9 mouse cellular contexts compared by ENCODE assay signal in the genomic region with DNA sequence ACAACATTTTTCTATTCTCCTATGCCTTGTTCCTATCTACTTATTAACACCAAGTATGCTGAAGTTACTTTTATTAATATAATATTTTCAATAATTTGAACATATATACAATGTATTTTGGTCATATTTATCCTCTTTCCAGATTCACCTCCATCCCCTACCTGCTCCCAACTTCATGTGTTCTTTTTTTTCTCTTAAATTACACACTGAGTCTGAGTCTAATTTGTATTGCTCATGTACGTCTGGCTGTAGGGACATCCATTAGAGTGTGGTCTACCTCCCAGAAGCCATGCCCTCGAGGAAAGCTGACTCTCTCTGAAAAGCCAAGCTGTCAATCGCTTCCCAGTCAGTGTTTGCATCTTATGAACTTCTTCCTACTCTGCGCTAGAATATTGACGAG. TPM values are rescaled to one million over a fixed set of nuclear protein-coding genes. Genes with fewer than 3 reads are reported as not detected.
DNase-seq lines count a peak whose midpoint lies in the region; ATAC-seq and TF ChIP-seq lines count a peak whose summit lies in the region.
"Had no signal": no experiment of that assay in that cellular context is flagged by ENCODE, and none has a peak within 500 bp of the region (broad histone marks: within the 10 kb centered on the region; RNA-seq: fewer than 3 reads in every experiment).

TSS of gene Gm10647 (plus strand) at position 301 of the 400 bp plus-strand sequence.

- TF ChIP-seq POLR2A in bone marrow, adult 2 months (IDR thresholded peaks at IDR 0.05; ENCODE audit: borderline replicate concordance, control insufficient read depth, low read depth, low read length), result no peak

- no peaks in the 10 kb centered on the region for H3K27me3 ChIP-seq in heart, embryonic 15.5 days
- H3K27me3 ChIP-seq in forebrain, postnatal 0 days (ENCODE audit: insufficient read depth, low read length), result no peaks in the 10 kb centered on the region
- H3K27me3 ChIP-seq in liver, postnatal 0 days (ENCODE audit: insufficient read depth, low read length), result no peaks in the 10 kb centered on the region

- peak within 1 kb of the TSS; percentile 89 for H3K4me2 ChIP-seq in heart, embryonic 15.5 days
- peak within 1 kb of the TSS; percentile 67 for H3K4me2 ChIP-seq in forebrain, postnatal 0 days (ENCODE audit: low read depth)
- H3K4me2 ChIP-seq in liver, postnatal 0 days (ENCODE audit: low read depth, low read length), result peak within 1 kb of the TSS; percentile 80

- no peak for ATAC-seq in heart, embryonic 15.5 days (replicated peaks; ENCODE audit: insufficient number of reproducible peaks, insufficient read depth, low FRiP score, low read depth)
- no peak for ATAC-seq in forebrain, postnatal 0 days
- ATAC-seq in liver, postnatal 0 days, result no peak
- ATAC-seq in megakaryocyte progenitor cell, adult 5-6 weeks (replicated peaks; ENCODE audit: poor library complexity), result no peak

- peak within 1 kb of the TSS; percentile 81 for H3K4me3 ChIP-seq in heart, embryonic 15.5 days
- H3K4me3 ChIP-seq in bone marrow, adult 2 months (replicated peaks; ENCODE audit: control insufficient read depth, low read depth, low read length), result peak within 1 kb of the TSS; percentile 95
- peak within 1 kb of the TSS; percentile 81 for H3K4me3 ChIP-seq in forebrain, postnatal 0 days (ENCODE audit: low read depth, low read length)
- peak within 1 kb of the TSS; percentile 52 for H3K4me3 ChIP-seq in liver, postnatal 0 days (ENCODE audit: low read depth, low read length)

- no peaks in the 10 kb centered on the region for H3K9me3 ChIP-seq in heart, embryonic 15.5 days (replicated peaks)
- H3K9me3 ChIP-seq in forebrain, postnatal 0 days (ENCODE audit: low read length), result no peaks in the 10 kb centered on the region
- no peaks in the 10 kb centered on the region for H3K9me3 ChIP-seq in liver, postnatal 0 days (ENCODE audit: low read length)

- 82% methylated on average over 5 of the region's 5 CpGs for WGBS in heart, embryonic 15.5 days
- 81% methylated on average over 5 of the region's 5 CpGs for WGBS in bone marrow, adult 2 months
- WGBS in forebrain, postnatal 0 days, result 79% methylated on average over 5 of the region's 5 CpGs
- WGBS in liver, postnatal 0 days (ENCODE audit: insufficient replicate concordance), result 69% methylated on average over 5 of the region's 5 CpGs

- no peaks in the 10 kb centered on the region for H3K36me3 ChIP-seq in heart, embryonic 15.5 days
- no peaks in the 10 kb centered on the region for H3K36me3 ChIP-seq in forebrain, postnatal 0 days (ENCODE audit: insufficient read depth)
- H3K36me3 ChIP-seq in liver, postnatal 0 days (replicated peaks; ENCODE audit: insufficient read depth, low read length), result no peaks in the 10 kb centered on the region

- H3K9ac ChIP-seq in heart, embryonic 15.5 days, result peak within 1 kb of the TSS; percentile 76; the same call in 1 of the 2 replicates
- H3K9ac ChIP-seq in forebrain, postnatal 0 days, result peak within 1 kb of the TSS; percentile 92
- peak within 1 kb of the TSS; percentile 61; the same call in 1 of the 2 replicates for H3K9ac ChIP-seq in liver, postnatal 0 days (replicated peaks)

- no peak for TF ChIP-seq CTCF in bone marrow, adult 2 months (IDR thresholded peaks at IDR 0.05; ENCODE audit: control insufficient read depth, insufficient read depth, low read length)
- TF ChIP-seq CTCF in forebrain, postnatal 0 days (IDR thresholded peaks at IDR 0.05; ENCODE audit: low read depth), result no peak
- no peak for TF ChIP-seq CTCF in liver, postnatal 0 days (IDR thresholded peaks at IDR 0.05; ENCODE audit: low read depth)

- H3K4me1 ChIP-seq in heart, embryonic 15.5 days (replicated peaks), result peaks cover 14% of the 10 kb centered on the region
- no peaks in the 10 kb centered on the region; the same call in 1 of the 2 replicates for H3K4me1 ChIP-seq in bone marrow, adult 2 months (ENCODE audit: control insufficient read depth, insufficient read depth, low read length)
- H3K4me1 ChIP-seq in forebrain, postnatal 0 days (ENCODE audit: insufficient read depth), result peaks cover 3% of the 10 kb centered on the region; the same call in 1 of the 2 replicates
- peaks cover 18% of the 10 kb centered on the region; the same call in 1 of the 2 replicates for H3K4me1 ChIP-seq in liver, postnatal 0 days (ENCODE audit: insufficient read depth)

- peak within 1 kb of the TSS; percentile 98 for H3K27ac ChIP-seq in heart, embryonic 15.5 days
- peak within 1 kb of the TSS; percentile 95 for H3K27ac ChIP-seq in bone marrow, adult 2 months (ENCODE audit: control insufficient read depth, insufficient read depth, low read depth, low read length, poor library complexity)
- H3K27ac ChIP-seq in forebrain, postnatal 0 days (ENCODE audit: low read depth, low read length), result peak within 1 kb of the TSS; percentile 80; the same call in 1 of the 2 replicates
- H3K27ac ChIP-seq in liver, postnatal 0 days (ENCODE audit: low read depth), result peak within 1 kb of the TSS; percentile 49; the same call in 1 of the 2 replicates

- no peak for TF ChIP-seq EP300 in liver, postnatal 0 days (IDR thresholded peaks at IDR 0.05; ENCODE audit: low read depth)

- DNase-seq in heart, adult 9 months (ENCODE audit: low spot score in 2 of 2), result no peak
- no peak for DNase-seq in forebrain, postnatal 0 days
- DNase-seq in liver, postnatal 0 days, result no peak
- DNase-seq in layer of hippocampus, postnatal 36 days, result no peak
- no peak for DNase-seq in spleen, adult 12 weeks (ENCODE audit: low spot score)
- DNase-seq: lung, postnatal 10 days had no signal

RNA-seq across cellular contexts. Expression of gene Gm10647, which starts in this region (rescaled TPM):
- 0.46 and 0.53 TPM in 2 replicates for polyA plus RNA-seq in heart, embryonic 15.5 days (2015; fragmentation: Nextera tagmentation; extraction: Ambion mirVana)
- polyA plus RNA-seq in bone marrow, adult 2 months (2011; ENCODE audit: insufficient read depth, insufficient read length, low replicate concordance, missing spikeins), result 0.50 TPM in 1 of 2 replicates, not detected in the other
- total RNA-seq in forebrain, postnatal 0 days (2014; rRNA removed), result 0.23 and 0.90 TPM in 2 replicates
- 0.33 TPM in 1 of 2 replicates, not detected in the other for polyA plus RNA-seq in forebrain, postnatal 0 days (2015; fragmentation: Nextera tagmentation; extraction: Ambion mirVana)
- 0.25 and 0.27 TPM in 2 replicates for polyA plus RNA-seq in liver, postnatal 0 days (2015; fragmentation: Nextera tagmentation; extraction: Ambion mirVana)
- 1 to 10 TPM in 1 of 2 experiments, under 1 TPM in 1; 0.22 to 1.5 TPM for total RNA-seq in layer of hippocampus, postnatal 36 days (2021)
- total RNA-seq in megakaryocyte progenitor cell, adult 5-6 weeks (2015), result not detected in 2 replicates
- total RNA-seq in megakaryocyte progenitor cell, adult 5-6 weeks (2017), result 0.10 TPM in 1 of 2 replicates, not detected in the other
